Mouse (Mus musculus): ENCODE data around the gene Fermt1.

The Fermt1 gene

DNA sequence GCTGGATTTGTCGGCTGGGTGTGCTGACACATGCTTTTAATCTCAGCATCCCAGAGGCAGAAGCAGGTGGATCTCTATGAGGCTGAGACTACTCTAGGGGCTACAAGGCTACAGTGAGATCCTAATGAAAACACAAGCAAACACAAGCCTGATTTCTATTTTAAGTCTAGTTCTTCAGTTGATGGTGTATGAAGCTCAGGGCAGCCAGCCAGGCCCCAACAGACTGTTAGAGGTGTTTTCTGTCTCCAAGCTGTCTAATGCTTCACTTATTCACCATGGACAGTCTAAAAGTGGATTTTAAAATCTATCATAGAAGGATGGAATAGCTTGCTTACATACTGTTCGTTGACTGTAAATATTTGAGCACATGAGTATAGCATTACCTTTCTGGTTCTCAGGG, 84.2 kb downstream of the Fermt1 start:
- no peak for ATAC-seq (ENCODE audit: low TSS enrichment)

GRCm38 (mm10) chr2:132860435-132860834, 85.3 kb downstream of the Fermt1 start:
- ATAC-seq (ENCODE audit: low TSS enrichment), result peak; percentile 67

DNA sequence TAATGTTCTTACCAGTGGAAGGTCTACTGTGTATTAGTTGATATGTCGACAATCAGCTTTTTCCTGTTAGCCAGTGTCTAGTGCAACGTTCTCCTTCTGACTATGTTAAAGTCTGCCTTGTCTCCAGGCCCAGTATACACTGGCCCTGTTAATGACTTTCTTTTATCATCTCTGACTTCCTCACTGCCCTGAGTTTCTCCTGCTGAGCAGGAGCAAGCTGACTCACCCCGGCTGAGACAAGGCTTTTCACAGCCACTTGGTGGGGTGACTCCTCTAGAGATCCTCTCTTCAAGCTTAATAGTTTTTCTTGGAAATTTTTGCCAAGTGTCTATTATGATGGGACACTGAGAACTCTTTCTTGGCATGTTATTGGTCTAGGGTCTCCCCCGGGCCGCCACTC, 89.4 kb downstream of the Fermt1 start:
- no peak for ATAC-seq (ENCODE audit: low TSS enrichment)
